Mouse (Mus musculus) MEL-GATA-1-ER (cell line): ENCODE results near the gene Prkcd.

Experiments used
- DNase-seq: peaks from one replicate; pipeline ENCODE4 v3.0.0-alpha.2; 2012; ENCODE audit warnings: low read depth; ENCODE audit errors: extremely low read depth

Prkcd gene

GRCm38 (mm10) chr14:30575791-30576190 is 50.2 kb downstream of the Prkcd start:
- no peak for DNase-seq

DNA sequence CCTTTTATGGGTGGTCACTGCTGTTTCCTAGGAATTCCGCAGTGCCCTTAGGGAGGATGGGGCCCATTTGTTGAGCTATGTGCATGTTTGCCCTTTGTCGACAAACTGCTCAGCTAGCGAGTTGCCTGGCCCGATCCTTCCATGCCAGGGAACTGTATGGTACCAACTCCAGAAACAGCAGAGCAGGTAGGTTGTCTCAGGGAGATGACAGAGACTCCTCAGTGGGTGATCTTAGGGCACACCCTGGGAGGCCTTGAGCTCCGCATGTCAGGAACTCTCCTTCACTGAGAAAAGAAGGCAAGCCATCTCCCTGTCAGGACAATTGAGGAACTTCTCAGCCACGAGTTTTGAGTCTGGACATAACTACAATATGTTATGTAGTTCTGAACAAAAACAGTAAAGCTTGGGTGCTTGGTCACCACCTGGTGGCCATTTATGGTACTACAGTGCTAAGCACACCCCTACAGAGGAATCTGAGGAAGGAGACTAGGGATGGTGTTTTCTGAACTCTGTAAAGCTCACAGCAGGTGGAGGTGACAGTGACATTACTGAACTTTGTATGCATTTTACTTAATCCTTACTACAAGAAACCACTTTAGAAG is 51.9 kb downstream of the Prkcd start:
- DNase-seq, result peak; percentile 73

DNA sequence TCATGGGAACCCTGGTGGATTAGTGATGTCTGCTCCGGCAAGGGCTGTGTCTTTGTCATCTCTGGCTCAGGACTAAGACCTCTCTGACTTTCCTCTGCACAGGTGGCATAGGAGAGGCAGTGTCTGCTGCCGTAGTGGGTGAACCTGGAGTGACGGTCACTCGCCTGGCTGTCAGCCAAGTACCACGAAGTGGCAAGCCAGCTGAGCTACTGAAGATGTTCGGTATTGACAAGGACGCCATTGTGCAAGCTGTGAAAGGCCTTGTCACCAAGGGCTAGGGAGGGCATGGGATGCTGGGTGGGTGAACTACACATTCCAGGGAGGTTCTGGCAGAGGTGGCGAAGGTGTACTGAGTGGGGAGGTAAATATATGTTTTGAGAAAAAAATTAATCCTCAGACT is 52.8 kb downstream of the Prkcd start:
- no peak for DNase-seq

GRCm38 (mm10) chr14:30572253-30572652 is 53.8 kb downstream of the Prkcd start:
- DNase-seq, result no peak

DNA sequence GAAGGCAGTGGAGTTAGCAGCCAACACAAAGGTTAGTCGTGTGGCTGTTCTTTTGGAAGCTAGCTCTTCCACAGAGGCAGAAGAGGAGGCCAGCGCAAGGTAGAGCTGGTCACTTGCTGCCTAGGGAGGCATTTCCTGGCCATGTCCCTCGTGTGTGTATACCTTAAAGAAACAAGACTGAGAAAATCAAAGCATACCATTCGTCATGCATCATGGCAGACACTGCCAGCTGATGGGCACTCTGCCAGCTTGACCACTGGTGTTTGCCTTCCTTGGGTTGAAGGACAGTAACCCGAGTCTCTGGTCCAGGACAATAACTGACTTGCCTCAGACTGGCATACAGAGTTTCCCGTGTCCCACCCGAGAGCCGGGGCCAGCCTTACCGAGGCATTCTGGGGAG is 55.7 kb downstream of the Prkcd start:
- DNase-seq, result no peak

DNA sequence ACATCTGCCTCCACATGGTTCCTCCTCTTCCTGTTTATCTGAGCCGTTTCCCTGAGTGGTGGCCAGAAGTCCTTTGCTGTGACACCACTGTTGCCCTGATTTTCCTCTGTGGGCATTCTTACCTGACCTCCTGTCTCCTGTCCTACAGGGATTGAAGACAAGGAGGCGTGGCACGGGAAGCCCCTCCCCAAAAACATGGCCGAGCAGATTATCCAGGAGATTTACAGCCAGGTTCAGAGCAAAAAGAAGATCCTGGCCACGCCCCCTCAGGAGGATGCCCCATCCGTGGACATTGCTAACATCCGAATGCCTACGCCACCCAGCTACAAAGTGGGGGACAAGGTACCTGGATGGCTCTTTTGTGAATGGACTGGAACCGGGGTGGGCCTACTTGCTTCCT is 58.0 kb downstream of the Prkcd start:
- DNase-seq, result no peak

DNA sequence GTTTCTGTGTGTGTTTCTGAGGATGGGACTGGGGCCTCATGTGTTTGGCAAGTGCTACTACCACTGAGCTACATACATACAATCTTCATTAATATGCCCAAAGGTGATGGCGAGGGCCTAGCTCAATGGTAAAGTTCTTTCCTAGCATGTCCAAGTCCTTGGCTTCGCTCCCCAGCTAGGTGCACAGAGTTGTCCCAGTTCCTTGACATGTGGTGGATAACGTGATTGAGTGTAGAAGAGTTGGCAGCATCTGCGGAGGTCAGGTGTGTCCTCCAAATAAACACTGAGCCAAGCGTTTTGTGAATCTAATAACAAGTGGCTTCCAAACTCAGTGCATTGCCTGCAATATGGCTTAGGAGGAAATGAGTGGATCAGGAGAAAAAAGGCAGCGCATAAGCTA is 59.7 kb downstream of the Prkcd start:
- DNase-seq, result no peak

GRCm38 (mm10) chr14:30564451-30564850 is 61.6 kb downstream of the Prkcd start:
- DNase-seq, result peak; percentile 62

DNA sequence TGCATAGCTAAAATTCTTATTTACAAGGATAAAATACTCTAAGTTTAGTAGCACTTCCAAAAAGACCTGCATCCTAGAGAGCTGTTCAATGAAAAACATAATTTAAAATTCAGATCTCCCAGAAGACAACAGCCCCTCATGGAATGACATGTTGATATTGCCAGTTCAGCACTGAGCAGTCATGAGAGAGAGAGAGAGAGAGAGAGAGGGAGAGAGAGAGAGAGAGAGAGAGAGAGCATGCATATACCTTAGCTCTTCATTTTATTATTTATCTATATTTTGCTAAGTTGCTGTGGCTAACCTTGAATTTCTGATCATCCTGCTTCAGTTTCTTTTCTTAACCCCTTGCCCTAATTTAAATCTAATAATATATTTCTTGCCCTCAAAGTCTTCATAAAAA is 63.7 kb downstream of the Prkcd start:
- no peak for DNase-seq

GRCm38 (mm10) chr14:30561470-30562187 is 64.4 kb downstream of the Prkcd start:
- peak; percentile 83 for DNase-seq

DNA sequence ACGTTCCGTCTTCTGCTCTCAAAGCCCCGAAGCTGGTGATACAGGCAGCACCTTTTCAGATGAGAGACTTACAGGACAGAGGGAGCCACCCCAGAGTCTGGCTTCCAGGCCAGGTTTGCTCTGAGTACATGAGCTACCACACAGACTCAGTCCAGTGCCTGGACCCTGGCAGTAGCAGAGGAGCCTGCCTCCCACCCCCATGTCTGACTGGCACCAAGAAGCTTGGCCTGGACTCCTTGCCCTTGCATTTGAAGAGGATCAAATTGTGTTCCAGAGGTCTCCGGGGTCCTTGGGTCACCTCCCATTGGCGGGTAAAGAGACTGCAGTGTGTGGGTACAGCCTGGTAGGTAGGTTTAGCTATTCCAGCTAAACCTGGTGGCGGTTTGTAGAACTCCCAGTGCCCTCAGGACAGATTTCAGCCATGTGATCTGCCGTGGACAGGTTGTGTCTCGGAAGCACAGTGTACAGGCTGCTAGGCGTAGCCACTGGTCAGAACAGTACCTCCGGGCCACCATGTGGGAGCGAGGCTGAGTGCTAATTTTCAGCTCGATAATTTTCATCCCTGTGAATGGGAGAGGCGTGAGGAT is 65.1 kb downstream of the Prkcd start:
- no peak for DNase-seq

DNA sequence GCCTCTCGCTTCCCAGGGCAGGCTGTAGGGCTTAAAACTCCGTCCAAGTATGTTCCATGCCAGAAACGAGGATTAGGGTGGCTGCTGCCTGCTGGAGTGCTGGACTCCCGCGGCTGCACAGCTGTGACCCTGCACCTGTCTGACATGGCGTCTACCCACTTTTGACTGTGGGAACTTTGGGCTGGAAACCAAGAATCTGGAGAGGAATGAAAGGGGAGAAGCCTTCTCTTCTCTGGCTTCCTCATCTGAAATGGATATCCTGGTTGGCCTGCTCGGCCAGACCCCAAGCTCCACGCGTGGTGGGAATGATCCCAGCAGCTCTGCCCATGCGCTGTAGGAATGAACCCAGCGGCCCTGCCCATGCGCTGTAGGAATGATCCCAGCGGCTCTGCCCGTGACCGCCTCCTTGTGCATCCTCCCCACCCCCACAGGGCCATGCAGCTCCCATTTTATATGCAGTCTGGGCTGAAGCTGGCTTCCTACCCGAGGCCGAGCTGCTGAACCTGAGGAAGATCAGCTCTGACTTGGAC is 66.6 kb downstream of the Prkcd start:
- no peak for DNase-seq

DNA sequence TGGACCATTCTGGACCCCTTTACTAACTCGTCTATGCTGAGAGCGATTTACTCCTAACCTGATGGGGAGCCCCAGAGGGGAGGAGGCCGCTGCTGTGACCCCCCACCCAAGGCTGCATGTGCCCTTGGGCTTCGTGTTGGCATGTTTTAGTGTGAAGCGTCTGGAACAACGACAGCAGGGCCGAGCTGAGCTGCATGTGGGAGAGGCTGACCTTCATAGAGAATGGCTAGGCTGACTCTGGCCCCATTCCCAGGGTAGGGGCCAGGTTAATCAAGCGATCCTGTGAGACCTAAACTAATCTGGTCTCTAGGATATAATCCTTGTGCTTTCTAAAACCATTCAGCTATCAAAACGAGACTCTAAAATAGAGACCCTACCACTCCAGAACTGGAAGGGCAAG is 68.3 kb downstream of the Prkcd start:
- no peak for DNase-seq

DNA sequence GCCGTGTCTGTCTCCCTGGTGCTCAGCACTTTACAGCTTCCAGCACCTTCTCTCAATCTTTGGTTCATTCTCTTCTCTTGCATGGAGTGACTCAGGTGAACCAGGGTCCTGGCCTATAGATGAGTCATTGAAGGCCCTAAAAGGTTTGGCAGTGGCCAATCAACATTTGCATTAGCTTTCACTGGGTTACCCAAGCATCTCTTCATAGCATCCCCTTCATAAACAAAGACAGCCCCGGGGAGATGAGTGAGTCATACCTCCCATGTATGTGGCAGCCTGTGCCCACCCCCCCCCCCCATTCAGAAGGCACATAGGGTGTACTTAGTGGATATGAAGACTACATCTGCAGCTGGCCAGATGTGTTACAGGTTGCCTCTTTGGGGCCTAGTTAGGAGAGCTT is 69.4 kb downstream of the Prkcd start:
- DNase-seq, result no peak

DNA sequence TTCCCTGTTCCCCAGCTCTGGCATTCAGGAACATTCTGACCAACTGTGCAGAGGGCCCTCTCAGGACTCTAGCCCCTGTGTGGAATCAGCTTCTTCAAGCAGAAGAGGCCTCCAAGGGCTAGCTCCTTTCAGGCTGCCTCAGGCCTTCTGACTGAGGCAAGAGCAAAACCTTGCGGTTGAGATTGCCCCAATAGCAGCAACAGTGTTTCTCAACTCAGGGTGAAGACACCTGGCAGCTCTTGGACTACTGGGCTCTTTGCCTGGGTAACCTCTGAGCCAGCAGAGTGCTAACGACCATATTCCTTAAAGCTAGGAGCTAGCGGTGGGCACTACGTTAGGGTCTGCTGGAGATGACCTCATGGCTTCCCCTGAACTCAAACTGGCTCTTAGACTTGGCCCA is 72.8 kb downstream of the Prkcd start:
- DNase-seq, result no peak

DNA sequence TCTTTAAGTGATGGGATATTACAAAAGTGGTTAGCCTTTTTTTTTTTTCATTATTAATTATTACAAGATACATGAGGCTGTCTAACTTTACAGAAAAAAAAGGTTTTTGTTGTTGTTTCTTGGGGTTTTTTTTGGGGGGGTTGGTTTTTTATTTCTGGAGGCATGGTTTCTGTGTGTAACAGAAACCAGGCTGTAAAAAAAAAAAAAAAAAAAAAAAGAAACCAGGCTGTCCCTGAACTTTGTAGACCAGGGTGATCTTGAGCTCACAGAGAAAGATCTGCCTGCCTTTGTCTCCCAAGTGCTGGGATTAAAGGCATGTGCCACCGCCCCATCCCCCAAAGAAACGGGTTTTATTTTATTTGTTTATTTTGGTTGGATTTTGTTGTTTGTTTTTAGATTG is 74.0 kb downstream of the Prkcd start:
- DNase-seq, result no peak

GRCm38 (mm10) chr14:30551509-30551908 is 74.5 kb downstream of the Prkcd start:
- DNase-seq, result peak; percentile 47

GRCm38 (mm10) chr14:30550232-30551070 is 75.6 kb downstream of the Prkcd start:
- no peak for DNase-seq

- DNase-seq, result peak; percentile 55
These were observed 76.2 kb downstream of the Prkcd start for GRCm38 (mm10) chr14:30549777-30550149.

- DNase-seq, result peak; percentile 59
These were observed 76.8 kb downstream of the Prkcd start for GRCm38 (mm10) chr14:30548965-30549776.

GRCm38 (mm10) chr14:30548131-30548720 is 77.8 kb downstream of the Prkcd start, which contains the start of gene Tkt:
Gene Tkt, plus strand, starts transcription at chr14:30548359.
- DNase-seq, result peak; percentile 46
